Mouse (Mus musculus): Measurements from ENCODE around the gene Ehd2.
A peak's percentile ranks its signal among the peaks of the same experiment; 100 is the strongest.

Ehd2 gene

GRCm38 (mm10) chr7:15975451-15975850, 8.1 kb upstream of the Ehd2 start:
- no peak for DNase-seq (ENCODE audit: low spot score in 2 of 2)

GRCm38 (mm10) chr7:15974712-15975111, 7.3 kb upstream of the Ehd2 start:
- peak in 1 of 2 experiments; percentile 69 for DNase-seq (ENCODE audit: low spot score in 2 of 2)

- no peak for DNase-seq (ENCODE audit: low spot score in 2 of 2)
Observed at GRCm38 (mm10) chr7:15972247-15972646, 4.9 kb upstream of the Ehd2 start.

GRCm38 (mm10) chr7:15969674-15970073, 2.3 kb upstream of the Ehd2 start:
- no peak for DNase-seq (ENCODE audit: low spot score in 2 of 2)

- no peak for DNase-seq (ENCODE audit: low spot score in 2 of 2)
Observed at GRCm38 (mm10) chr7:15968322-15968721, 955 bp upstream of the Ehd2 start.

GRCm38 (mm10) chr7:15966489-15966888, 878 bp downstream of the Ehd2 start:
- no peak for DNase-seq (ENCODE audit: low spot score in 2 of 2)

GRCm38 (mm10) chr7:15963798-15964652, 3.3 kb downstream of the Ehd2 start:
- DNase-seq (ENCODE audit: low spot score in 2 of 2): no peak

- peak; percentile 76 to 80 for DNase-seq (ENCODE audit: low spot score in 2 of 2)
Observed at GRCm38 (mm10) chr7:15962311-15963288, 4.8 kb downstream of the Ehd2 start.

- DNase-seq (ENCODE audit: low spot score in 2 of 2): no peak
Observed at GRCm38 (mm10) chr7:15961798-15962197, 5.6 kb downstream of the Ehd2 start.

GRCm38 (mm10) chr7:15961239-15961638, 6.1 kb downstream of the Ehd2 start:
- no peak for DNase-seq (ENCODE audit: low spot score in 2 of 2)

GRCm38 (mm10) chr7:15960691-15961090, 6.7 kb downstream of the Ehd2 start:
- no peak for DNase-seq (ENCODE audit: low spot score in 2 of 2)

- DNase-seq (ENCODE audit: low spot score in 2 of 2): no peak
Observed at GRCm38 (mm10) chr7:15956143-15956542, 11.2 kb downstream of the Ehd2 start.

GRCm38 (mm10) chr7:15955509-15955908, 11.9 kb downstream of the Ehd2 start:
- no peak for DNase-seq (ENCODE audit: low spot score in 2 of 2)

- DNase-seq (ENCODE audit: low spot score in 2 of 2): no peak
Observed at GRCm38 (mm10) chr7:15954978-15955443, 12.4 kb downstream of the Ehd2 start.

GRCm38 (mm10) chr7:15954436-15954835, 12.9 kb downstream of the Ehd2 start:
- no peak for DNase-seq (ENCODE audit: low spot score in 2 of 2)

- no peak for DNase-seq (ENCODE audit: low spot score in 2 of 2)
Observed at GRCm38 (mm10) chr7:15953307-15954074, 13.9 kb downstream of the Ehd2 start.

GRCm38 (mm10) chr7:15952416-15952815, 15.0 kb downstream of the Ehd2 start:
- DNase-seq (ENCODE audit: low spot score in 2 of 2): no peak

- no peak for DNase-seq (ENCODE audit: low spot score in 2 of 2)
Observed at GRCm38 (mm10) chr7:15950008-15950407, 17.4 kb downstream of the Ehd2 start.

- no peak for DNase-seq (ENCODE audit: low spot score in 2 of 2)
Observed at GRCm38 (mm10) chr7:15949216-15949790, 18.1 kb downstream of the Ehd2 start.

GRCm38 (mm10) chr7:15948381-15948941, 18.9 kb downstream of the Ehd2 start:
- peak; percentile 59 to 80 for DNase-seq (ENCODE audit: low spot score in 2 of 2)

Measured in right cerebral cortex, postnatal 10 days (tissue).